Mouse (Mus musculus) thymus, adult 2 months (tissue): ENCODE results near the gene Hsd17b12.

Experiments used
- CTCF ChIP-seq: fragments of 200-500 bp; IDR thresholded peaks from 2 replicates; pipeline ENCODE4 v1.5.1; 2012; ENCODE audit warnings: mild to moderate bottlenecking, control low read depth, low read length, moderate library complexity, borderline replicate concordance; ENCODE audit not compliant: control insufficient read depth, poor library complexity, insufficient read depth; ENCODE audit errors: extremely low read depth
- POLR2A ChIP-seq: fragments of 200-500 bp; IDR thresholded peaks from 2 replicates; pipeline ENCODE4 v1.6.1; 2012; ENCODE audit warnings: mild to moderate bottlenecking, low read length, control low read depth, moderate library complexity; ENCODE audit not compliant: control insufficient read depth, poor library complexity, insufficient read depth; ENCODE audit errors: extremely low read depth

DNA sequence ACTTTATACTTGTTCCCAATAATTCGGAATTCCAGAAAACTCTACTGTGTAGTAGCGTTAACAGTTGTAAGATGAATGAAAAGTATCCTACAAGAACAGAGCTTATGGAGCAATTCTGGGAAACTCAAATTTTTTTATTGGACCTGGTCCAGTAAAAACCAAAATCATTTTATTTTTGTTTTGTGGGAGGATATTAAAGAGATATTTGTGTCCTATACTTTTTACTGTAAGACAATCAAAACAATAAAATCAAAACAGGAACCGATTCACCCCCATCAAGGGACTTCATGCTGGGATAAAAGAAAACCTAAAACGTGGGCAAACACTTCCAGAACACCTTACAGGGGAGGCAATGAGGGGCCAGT is 738 bp upstream of the Hsd17b12 start:
- no peak for TF ChIP-seq POLR2A
- TF ChIP-seq CTCF: no peak
